Mouse (Mus musculus) adipocyte (in vitro differentiated cells): ENCODE data around the gene Tmem63c.

Experiments used
- DNase-seq: peaks from one replicate; pipeline ENCODE4 v3.0.0-alpha.2; 2016; ENCODE audit warnings: low spot score

Gene Tmem63c

DNA sequence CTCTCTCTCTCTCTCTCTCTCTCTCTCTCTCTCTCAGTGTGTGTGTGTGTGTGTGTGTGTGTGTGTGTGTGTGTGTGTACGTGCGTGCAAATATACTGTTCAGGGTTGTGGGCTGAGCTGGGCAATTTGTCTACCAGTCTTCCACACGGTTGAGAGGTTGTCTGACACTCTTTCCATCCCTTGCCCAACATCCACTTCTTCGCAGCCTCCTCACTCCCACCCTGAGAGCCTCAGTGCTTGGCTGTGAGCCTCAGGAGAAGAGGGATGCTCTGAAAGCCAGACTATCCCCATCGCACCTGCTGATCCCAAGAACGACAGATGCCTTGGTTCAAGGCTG, 20.3 kb upstream of the Tmem63c start:
- no peak for DNase-seq

DNA sequence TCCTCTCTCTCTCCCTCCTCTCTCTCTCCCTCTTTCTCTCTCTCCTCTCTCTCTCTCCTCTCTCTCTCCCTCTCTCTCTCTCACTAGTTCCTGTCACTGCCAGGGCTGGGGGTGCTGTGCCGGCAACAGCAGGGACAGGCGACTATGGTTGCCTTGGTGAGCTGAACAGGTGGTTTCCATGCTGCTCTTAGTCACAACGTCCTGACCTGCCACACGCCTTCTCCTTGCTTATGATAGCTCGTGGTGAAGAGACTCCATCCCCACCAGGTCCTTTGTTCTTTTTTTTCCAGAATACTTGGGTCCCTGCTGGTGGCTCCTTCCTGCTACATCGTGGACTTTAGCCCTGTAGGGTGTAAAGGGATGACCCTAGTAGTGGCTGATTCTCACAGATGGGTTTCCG, 18.9 kb upstream of the Tmem63c start:
- no peak for DNase-seq

DNA sequence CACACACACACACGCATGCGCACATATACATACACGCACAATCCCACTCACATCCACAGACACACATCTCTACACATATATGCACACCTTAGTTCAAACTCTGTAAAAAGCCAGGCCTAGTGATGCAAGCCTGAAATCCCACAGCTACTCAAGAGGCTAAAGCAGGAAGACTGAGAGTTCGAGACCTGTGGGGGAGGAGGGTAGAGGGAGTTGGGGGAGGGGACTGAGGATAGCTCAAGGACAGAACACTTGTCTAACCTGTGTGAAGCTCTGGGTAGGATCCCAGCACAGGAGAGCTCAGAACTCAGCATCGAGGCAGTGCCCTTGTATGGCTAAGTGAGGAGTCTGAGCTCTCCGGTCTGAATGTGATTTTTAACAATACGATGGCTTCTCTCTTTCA, 18.3 kb upstream of the Tmem63c start:
- no peak for DNase-seq

DNA sequence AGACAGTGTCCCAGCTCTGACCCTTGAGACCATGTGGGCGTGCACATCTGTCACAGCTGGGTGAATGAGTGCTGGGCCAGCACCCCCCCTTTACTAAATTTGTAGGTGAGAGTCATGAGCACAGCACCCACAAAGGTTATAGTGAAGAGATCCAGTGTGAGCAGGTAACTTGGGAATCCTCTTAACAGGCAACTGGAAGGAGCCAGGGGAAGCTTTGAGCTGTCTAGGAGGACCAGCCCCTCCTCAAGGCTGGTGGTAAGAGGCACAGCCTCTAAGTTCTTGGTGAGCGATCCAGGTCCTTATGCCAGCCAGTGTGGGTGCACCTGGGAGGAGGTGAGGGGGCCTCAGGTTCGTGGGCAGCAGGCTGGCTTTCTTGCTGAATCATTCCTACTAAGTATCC, 17.5 kb upstream of the Tmem63c start:
- no peak for DNase-seq

DNA sequence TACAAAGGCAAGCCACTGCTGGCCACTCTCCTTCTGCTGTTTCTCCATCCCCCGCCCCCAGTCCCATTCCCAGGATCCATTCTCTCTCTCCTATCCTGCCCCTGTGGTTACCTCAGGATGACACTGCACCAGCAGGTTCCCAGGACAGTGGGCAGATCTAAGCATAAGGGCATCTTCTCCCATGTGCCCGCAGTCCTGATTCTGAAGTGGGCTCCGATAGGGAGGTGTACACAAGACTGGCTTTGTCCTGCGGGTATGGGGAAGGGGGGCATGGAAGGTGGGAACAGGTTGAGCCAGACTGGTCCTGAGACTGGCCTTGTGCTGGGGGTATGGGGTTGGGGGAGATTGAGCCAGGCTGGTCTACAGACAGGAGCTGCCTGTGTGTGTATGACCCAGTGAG, 16.5 kb upstream of the Tmem63c start:
- no peak for DNase-seq

DNA sequence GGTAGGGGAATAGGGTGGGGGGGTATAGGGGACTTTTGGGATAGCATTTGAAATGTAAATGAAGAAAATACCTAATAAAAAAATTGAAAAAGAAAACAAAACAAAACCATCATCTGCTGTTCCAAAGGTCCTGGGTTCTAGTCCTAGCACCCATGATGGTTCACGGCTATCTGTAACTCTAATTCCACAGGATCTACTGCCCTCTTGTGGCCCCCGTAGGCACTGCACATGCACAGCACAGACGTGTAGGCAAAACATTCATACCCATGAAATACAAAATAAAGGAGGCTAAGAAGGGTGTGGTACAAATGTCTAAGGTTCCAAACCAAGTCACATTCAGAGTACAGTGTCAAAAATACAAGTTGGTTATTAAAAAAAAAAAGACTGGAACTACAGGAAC, 4.1 kb upstream of the Tmem63c start:
- no peak for DNase-seq

DNA sequence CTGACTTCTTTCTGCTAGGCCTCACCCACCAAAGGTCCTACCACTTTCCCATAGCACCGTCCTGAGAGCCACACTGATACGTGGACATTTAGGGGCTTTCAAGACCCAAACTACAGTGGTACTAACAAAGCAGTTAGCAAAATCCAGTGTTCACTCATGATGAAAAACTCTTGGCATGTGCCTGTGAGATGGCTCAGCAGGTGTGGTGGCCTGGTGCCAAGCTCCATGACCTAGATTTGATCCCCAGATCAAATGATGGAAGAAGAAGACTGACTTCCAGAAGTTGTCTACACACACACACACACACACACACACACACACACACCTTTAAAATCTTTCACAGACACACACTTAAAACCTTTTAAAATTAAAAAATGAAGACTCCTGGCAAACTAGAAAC, 2.4 kb upstream of the Tmem63c start:
- DNase-seq, result no peak

DNA sequence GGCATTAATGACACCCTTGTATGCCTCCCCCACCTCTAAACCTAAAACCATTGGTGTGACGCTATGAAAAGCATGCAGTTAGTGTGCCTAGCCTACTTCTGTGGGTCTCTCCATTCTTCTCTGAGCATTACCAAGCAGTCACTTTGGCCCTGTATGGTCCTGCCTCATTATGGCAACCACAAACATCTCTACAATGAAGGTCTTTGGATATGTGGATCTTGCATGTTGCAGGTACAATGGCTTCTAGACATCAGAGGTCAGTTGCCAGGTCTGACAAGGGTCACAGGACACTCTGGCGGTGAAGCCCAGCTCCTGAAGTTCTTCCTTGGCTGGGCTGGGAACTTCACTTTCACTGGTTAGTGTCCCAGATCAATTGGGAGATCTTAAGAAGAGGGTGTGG, 866 bp downstream of the Tmem63c start:
- no peak for DNase-seq

DNA sequence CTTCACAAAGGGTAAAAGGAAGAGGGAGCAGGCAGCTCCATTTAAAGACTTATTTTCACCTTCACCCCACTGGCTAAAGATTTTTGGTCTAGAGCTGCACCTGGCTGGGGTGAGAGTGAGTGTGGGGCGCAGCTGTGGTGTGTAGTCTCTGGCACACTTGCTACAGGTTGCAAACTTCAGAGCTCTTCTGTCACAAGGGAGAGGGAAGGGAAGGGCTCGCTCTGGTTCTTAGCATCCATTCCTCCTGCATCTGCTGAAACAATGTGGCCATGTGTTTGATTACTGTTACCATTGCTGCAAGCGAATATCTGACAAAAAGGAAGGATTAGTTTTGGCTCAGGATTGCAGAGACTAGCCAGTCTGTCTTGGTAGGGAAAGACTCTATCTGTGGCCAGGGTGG, 2.3 kb downstream of the Tmem63c start:
- DNase-seq, result no peak

DNA sequence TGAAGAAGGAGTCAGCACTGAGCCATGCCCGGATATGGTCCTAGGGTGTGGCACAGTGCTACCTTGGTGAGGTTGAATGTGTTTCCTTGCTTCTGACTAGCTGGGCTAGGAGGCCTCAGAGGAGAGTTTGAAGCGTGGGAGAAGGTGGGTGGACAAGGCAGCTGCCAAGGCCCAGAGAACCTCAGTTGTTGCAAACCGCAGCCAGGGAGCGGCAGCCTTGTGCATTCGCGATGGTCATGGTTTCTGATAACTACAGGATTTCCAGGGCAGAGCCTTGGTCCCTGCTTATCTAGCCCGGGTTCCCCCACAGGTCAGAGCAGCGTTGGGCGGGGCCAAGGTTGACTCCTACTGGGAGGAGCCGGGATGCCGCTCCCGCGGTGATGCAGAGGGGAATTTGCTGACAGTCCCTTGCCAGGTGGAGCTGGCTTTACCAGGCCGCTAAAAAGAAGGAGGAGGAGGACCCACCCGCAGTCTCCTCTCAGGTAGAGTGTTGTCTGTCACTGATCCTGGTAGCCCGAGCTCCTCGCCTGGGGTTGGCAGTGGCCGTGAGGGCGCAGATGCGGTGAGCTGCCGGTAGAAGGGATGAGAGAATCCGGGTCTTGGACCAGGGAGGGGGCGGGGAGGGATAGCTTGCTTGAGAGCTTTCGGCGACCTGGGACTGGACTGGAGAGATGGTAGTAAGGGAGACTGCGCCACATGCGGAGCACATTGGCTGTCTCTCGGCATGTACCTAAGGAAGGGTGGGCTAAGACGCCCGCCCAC, 5.2 kb downstream of the Tmem63c start:
- no peak for DNase-seq

DNA sequence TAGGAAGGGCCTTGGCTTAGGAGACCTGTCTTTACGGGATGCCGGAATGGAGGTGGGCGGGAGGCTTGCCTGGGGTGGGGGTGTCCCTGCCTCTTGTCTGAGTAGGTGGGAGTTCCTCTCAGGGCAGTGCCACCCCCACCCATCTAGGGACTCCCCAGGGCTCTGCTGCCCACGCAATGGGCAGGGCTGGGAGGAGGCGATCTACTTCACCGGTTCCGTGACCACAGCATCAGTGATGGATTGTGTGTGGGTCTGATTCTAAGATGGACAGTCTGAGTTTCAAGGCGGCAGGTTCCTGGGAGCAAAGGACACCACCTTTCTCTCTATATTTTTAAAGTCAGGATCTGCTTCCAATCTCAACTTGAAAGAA, 5.7 kb downstream of the Tmem63c start:
- DNase-seq, result no peak

DNA sequence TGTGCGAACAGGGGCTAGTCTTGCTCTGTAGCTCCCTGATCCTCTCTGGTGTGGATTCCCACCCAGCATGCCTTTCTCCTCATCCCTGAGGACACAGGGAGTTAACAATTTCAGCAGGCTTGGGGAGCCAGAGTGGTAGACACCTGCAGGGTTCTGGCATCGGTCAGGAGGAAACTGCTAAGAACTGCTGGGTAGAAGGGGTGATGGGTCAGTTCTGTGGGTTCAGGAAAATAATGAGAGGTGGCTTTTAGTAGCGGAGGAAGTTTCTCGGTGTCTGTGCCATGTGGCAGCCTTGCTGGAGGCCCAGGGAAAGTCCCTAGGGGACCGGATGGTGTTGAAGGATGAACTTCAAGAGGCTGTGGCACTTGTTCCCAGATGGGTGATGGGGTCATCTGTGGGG, 6.3 kb downstream of the Tmem63c start:
- no peak for DNase-seq

DNA sequence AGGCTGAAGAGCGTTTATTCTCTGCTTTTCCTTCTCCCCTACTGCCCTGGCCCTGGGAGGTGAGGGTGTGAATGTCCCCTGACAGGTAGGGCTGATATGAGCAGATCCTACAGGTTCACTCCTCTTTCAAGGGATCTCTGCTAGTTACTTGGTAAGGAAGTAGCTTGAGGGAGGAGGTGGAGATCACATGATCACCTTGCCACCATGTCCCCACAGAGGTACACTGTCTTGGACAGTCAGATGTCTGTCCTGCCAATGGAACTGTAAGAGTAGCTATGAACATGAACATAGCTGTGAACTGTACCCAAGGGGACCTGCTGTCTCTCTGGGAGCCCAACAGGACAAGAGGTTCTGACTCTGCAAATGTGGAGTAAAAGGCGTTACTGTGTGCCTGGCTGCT, 6.9 kb downstream of the Tmem63c start:
- DNase-seq, result no peak

DNA sequence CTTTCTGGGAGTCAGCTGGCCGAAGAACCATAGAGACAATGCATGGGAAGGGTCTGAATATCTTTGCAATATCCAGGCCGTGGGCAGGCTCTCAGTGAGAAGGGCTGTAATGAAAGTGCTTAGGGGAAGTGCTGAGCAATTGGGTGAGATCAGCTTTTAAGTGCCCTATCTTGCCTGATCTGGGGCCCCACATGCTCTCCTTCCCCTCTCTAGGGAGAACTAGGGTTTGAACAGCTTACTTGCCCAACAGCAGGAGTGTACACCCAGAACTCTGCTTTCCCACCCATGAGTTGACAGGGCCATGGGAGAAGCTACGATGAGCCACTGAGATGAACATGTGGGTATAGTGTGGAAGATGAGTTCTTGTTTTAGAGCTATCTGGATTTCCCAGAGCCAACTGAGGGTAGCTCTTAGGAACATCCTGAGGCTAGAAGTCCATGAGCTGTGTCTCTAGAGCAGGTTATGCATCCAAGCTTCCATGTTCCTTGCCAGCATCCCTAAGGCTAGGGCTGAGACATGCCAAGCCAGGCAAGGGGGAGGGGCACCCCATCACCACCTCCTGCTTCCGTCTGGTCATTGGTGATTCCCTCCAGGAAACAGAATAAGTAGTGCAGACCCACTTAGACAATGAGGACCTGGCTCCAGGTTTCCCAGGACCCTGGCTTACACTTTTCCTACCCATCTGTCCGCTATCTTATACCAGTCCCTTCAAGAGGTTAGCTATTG, 8.3 kb downstream of the Tmem63c start:
- DNase-seq, result no peak

DNA sequence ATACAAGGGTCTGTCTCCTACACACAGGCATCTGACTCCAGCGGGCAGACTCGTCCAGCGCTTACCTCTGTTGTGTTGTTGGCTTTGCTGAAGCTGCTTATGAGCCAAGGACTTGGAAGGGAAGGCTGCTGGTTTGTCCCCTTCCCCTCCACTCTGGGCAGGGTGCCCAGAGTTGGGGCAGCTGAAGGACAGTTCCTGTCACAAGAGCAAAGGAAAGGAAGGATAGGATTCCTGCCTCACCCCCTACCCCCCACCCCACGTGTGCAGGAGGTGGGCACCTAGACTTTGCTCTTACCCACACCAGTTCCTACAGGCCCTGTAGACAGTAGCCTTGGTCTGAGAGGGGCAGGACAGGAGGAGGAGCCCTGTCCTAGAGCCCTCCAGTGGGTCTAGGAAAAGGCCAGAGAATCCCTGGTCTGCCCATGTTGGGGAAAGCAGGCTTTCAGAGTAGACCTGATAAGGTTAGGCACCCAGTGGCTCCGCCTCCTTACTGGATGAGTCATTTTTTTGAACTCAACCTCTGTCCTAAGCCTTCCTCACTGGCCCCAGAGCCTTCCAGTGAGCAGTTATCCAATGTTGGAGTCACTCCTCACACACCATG, 10.1 kb downstream of the Tmem63c start:
- DNase-seq, result peak; percentile 5

DNA sequence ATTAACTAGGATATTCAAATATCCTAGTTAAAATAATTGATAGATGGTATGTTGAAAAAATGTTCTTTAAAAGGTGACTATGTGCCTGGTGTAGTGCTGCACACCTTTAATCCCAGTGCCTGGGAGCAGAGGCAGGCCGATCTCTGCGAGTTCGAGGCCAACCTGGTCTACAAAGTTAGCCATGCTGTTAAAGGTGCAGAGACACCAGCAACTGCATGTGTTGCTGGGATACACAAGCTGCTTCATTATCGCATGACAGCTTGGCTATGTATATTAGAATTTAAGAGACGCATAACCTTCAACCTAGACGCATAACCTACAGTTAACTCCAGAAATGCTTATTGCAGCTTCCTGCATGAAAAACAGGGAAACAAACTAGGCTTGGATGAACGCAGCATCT, 15.5 kb downstream of the Tmem63c start:
- no peak for DNase-seq

DNA sequence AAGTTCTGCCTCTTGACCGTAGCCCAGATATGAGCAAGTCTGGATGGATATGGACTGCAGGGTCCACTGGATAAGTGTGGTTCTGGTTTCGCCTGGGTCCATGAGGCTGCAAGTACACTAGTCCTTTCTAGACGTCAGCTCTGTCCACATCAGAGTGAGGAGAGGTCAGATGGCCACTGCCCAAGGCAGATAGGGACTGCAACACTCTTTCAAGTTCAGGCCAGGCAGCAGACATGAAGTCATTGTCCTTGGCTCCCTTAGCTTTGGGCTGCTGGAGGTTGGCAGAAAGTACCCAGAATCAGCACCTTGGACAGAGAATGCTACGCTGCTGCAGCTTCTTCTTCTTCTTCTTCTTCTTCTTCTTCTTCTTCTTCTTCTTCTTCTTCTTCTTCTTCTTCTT, 19.0 kb downstream of the Tmem63c start:
- DNase-seq, result peak; percentile 68

DNA sequence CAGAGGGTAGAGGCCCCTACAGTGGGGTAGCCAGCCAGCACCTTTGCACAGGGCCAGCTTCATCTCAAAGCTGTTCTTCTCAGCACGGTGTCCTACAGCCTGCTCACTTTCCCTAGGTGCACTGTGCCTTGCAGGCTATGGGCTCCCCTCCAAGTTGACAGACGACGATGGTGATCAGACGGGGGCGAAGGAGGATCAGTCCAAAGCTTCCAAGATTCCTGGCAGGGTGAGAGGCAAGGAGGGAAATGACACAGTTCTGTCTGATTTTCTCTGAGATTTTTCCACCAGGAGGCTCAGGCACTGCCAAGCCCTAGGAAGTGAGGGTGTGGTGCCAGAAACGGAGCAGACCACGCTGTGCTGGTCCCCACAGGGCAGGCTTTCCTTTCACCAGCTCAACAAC, 19.7 kb downstream of the Tmem63c start:
- no peak for DNase-seq

DNA sequence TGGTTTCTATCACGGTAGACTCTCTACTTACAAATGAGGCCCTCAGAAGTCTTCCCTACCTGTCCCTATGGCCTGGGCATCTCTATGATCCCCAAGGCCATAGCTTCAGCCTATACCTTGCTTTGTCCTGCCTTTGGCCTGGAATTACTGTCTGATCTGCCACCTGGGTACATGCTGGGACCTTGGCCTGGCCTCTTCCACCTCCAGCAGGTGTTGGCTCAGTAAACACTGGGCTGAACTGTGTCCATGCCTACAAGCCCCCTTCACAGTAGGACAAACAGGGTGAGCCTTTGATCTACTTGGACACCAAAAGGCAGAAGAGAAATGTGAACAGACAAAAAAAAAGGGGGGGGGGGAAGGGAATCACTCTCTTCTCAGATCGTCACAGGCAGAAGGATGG, 21.3 kb downstream of the Tmem63c start:
- DNase-seq, result no peak

DNA sequence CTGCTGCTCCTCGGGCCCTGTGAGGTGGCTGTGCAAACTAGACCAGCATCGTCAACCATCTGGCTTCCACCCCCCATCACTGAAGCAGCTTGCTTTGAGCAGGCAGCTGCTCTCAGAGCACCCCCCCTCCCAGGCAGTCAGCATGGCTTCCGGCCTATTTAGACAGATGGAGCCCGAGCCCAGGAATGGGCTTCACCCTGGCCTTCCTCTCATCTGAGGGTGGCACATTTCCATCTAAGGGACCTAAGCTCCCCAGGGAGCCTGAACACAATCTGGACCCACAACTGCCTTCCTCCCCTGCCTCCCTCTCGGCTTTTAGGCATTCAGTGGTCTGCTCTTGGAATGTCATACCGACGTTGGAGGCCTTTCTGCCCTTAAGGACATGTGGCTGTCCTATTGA, 22.1 kb downstream of the Tmem63c start:
- DNase-seq, result no peak

DNA sequence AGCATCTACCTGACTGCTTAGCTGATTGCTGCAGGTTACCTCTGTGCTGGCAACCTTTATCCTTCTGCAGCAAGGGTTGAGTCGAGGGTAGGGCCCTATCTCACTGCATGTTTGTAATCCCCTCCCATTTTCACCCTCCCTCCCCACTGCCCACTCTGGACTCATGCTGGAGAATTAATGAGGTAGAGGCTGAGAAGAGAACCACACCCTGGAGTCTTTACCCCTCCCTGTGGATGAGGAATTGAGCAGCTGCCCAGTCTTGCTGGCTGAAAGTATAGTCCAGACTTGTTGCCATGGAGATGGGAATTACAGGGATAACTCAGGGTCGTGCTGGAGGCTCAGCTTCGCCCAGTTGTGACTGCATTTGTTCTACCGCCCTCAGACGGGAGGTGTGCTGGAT, 23.6 kb downstream of the Tmem63c start:
- DNase-seq, result no peak

DNA sequence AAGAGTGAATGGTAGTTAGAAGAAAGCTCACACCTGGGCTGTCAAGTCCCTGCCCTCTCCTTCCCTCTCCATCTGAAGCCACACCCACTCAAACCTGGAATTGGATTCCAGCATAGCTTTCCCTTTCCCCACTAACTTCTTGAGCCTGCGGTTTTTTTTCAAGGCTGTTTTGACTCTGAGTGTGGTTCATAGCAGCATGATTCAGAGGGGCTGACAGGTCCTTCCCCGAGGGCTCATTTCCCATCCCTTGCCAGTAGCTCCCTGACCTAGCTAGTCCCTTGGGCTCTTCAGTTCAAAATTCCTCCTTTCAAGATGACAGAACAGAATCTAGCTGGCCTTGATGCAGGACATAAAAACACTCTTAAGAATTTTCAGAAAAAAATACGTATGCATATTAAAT, 26.4 kb downstream of the Tmem63c start:
- no peak for DNase-seq

DNA sequence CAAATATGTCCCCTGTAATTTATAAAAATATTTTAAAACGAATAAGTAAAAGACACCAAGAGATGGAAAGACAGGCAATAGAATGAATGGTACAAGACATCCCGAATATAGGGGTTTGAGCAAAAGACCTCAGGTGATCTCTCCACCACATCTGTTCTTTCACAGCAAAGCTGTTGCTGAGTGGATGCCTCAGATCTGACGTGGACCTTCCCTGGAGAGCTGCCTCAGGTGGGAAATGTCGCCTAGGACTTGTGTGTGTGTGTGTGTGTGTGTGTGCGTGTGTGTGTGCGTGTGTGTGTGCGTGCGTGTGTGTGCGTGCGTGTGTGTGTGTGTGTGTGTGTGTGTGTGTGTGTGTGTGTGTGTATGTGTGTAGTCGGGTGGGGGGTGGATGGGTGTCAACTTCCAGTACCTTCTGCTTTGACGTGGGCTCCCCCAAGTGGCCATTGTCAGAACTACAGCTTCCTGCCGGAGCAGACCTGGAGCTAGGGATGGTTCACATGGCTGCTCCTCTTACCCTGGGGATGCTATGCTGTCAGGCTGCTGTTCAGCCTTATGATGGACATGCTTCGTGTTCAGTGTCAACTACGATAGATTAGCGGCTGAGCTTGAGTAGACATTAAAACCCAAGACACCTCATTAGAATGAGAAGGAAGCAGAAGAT, 31.7 kb downstream of the Tmem63c start:
- DNase-seq, result peak; percentile 80
